Mouse (Mus musculus): ENCODE results near the gene Acvr2b. TPM values are rescaled to one million over a fixed set of nuclear protein-coding genes. Genes with fewer than 3 reads are reported as not detected.

The Acvr2b gene
- polyA plus RNA-seq, 2 experiments: 7.9 to 18.9 TPM

GRCm38 (mm10) chr9:119425217-119425975 is 23.5 kb downstream of the Acvr2b start:
- ATAC-seq (ENCODE audit: low FRiP score, low read depth) (peak; percentile 87), DNase-seq (ENCODE audit: low spot score) (peak; percentile 78)
- Histone ChIP-seq H3K4me3 (replicated peaks; ENCODE audit: low read length) (no peak overlapping the region), H3K4me1 (ENCODE audit: control insufficient read depth, insufficient read depth, low read length) (peaks cover 37% of the 10 kb centered on the region), H3K9ac (ENCODE audit: low read depth, low read length, severe bottlenecking) (0 out of 2 replicates have a peak overlapping the region, but pooled peaks have one; percentile 12), H3K36me3 (ENCODE audit: control insufficient read depth, insufficient read depth, low read length) (peaks cover 25% of the 10 kb centered on the region), H3K27ac (replicated peaks; ENCODE audit: low read depth, low read length) (0 out of 2 replicates have a peak overlapping the region, but pooled peaks have one; percentile 38), H3K27me3 (ENCODE audit: control insufficient read depth, insufficient read depth, low read length) (no peaks in the 10 kb centered on the region), H3K4me2 (replicated peaks; ENCODE audit: low read depth, low read length, severe bottlenecking) (0 out of 2 replicates have a peak overlapping the region, but pooled peaks have one; percentile 15), H3K9me3 (ENCODE audit: control insufficient read depth, low read length) (no peaks in the 10 kb centered on the region)
- WGBS: 27% methylated on average over 5 of the region's 7 CpGs
- TF ChIP-seq POLR2A (IDR thresholded peaks at IDR 0.05; ENCODE audit: borderline replicate concordance, extremely low read depth, insufficient read depth, insufficient read length): no peak

- no peak overlapping the region for H3K27ac ChIP-seq (replicated peaks; ENCODE audit: low read depth, low read length)
These were observed 24.1 kb downstream of the Acvr2b start for GRCm38 (mm10) chr9:119425976-119426415.

GRCm38 (mm10) chr9:119426483-119426882 is 24.6 kb downstream of the Acvr2b start:
- Histone ChIP-seq H3K4me3 (replicated peaks; ENCODE audit: low read length) (no peak overlapping the region), H3K9ac (ENCODE audit: low read depth, low read length, severe bottlenecking) (no peak overlapping the region), H3K27ac (replicated peaks; ENCODE audit: low read depth, low read length) (no peak overlapping the region), H3K4me2 (replicated peaks; ENCODE audit: low read depth, low read length, severe bottlenecking) (no peak overlapping the region), H3K27me3 (ENCODE audit: control insufficient read depth, insufficient read depth, low read length) (no peaks in the 10 kb centered on the region), H3K36me3 (ENCODE audit: control insufficient read depth, insufficient read depth, low read length) (peaks cover 33% of the 10 kb centered on the region), H3K9me3 (ENCODE audit: control insufficient read depth, low read length) (no peaks in the 10 kb centered on the region), H3K4me1 (ENCODE audit: control insufficient read depth, insufficient read depth, low read length) (peaks cover 34% of the 10 kb centered on the region)
- TF ChIP-seq POLR2A (IDR thresholded peaks at IDR 0.05; ENCODE audit: borderline replicate concordance, extremely low read depth, insufficient read depth, insufficient read length): no peak
- no peak for ATAC-seq (ENCODE audit: low FRiP score, low read depth)
- DNase-seq (ENCODE audit: low spot score): no peak
- 53% methylated on average over 7 of the region's 7 CpGs for WGBS

More at GRCm38 (mm10) chr9:119425976-119426415, 24.1 kb downstream of the Acvr2b start:
- no peak for ATAC-seq (ENCODE audit: low FRiP score, low read depth)
- H3K4me2 ChIP-seq (replicated peaks; ENCODE audit: low read depth, low read length, severe bottlenecking): no peak overlapping the region
- H3K4me3 ChIP-seq (replicated peaks; ENCODE audit: low read length): no peak overlapping the region
- TF ChIP-seq POLR2A (IDR thresholded peaks at IDR 0.05; ENCODE audit: borderline replicate concordance, extremely low read depth, insufficient read depth, insufficient read length): no peak
- no peak overlapping the region for H3K9ac ChIP-seq (ENCODE audit: low read depth, low read length, severe bottlenecking)
- H3K36me3 ChIP-seq (ENCODE audit: control insufficient read depth, insufficient read depth, low read length): peaks cover 28% of the 10 kb centered on the region
- DNase-seq (ENCODE audit: low spot score): no peak
- H3K27me3 ChIP-seq (ENCODE audit: control insufficient read depth, insufficient read depth, low read length): no peaks in the 10 kb centered on the region
- peaks cover 34% of the 10 kb centered on the region for H3K4me1 ChIP-seq (ENCODE audit: control insufficient read depth, insufficient read depth, low read length)
- 84% methylated on average over 13 of the region's 13 CpGs for WGBS
- H3K9me3 ChIP-seq (ENCODE audit: control insufficient read depth, low read length): no peaks in the 10 kb centered on the region

GRCm38 (mm10) chr9:119430311-119430710 is 28.4 kb downstream of the Acvr2b start:
- no peak overlapping the region for H3K9ac ChIP-seq (ENCODE audit: low read depth, low read length, severe bottlenecking)
- no peak overlapping the region for H3K4me3 ChIP-seq (replicated peaks; ENCODE audit: low read length)
- H3K36me3 ChIP-seq (ENCODE audit: control insufficient read depth, insufficient read depth, low read length): peaks cover 66% of the 10 kb centered on the region
- H3K27ac ChIP-seq (replicated peaks; ENCODE audit: low read depth, low read length): no peak overlapping the region
- H3K4me2 ChIP-seq (replicated peaks; ENCODE audit: low read depth, low read length, severe bottlenecking): no peak overlapping the region
- peaks cover 15% of the 10 kb centered on the region for H3K4me1 ChIP-seq (ENCODE audit: control insufficient read depth, insufficient read depth, low read length)
- DNase-seq (ENCODE audit: low spot score): peak; percentile 75
- 56% methylated on average over 7 of the region's 7 CpGs for WGBS
- H3K9me3 ChIP-seq (ENCODE audit: control insufficient read depth, low read length): no peaks in the 10 kb centered on the region
- ATAC-seq (ENCODE audit: low FRiP score, low read depth): peak; percentile 67
- no peak for TF ChIP-seq POLR2A (IDR thresholded peaks at IDR 0.05; ENCODE audit: borderline replicate concordance, extremely low read depth, insufficient read depth, insufficient read length)
- no peaks in the 10 kb centered on the region for H3K27me3 ChIP-seq (ENCODE audit: control insufficient read depth, insufficient read depth, low read length)

- peaks cover 77% of the 10 kb centered on the region for H3K36me3 ChIP-seq (ENCODE audit: control insufficient read depth, insufficient read depth, low read length)
- ATAC-seq (ENCODE audit: low FRiP score, low read depth) (no peak), DNase-seq (ENCODE audit: low spot score) (no peak)
- H3K4me3 ChIP-seq (replicated peaks; ENCODE audit: low read length): no peak overlapping the region
- no peaks in the 10 kb centered on the region for H3K27me3 ChIP-seq (ENCODE audit: control insufficient read depth, insufficient read depth, low read length)
- H3K4me1 ChIP-seq (ENCODE audit: control insufficient read depth, insufficient read depth, low read length): no peaks in the 10 kb centered on the region
- TF ChIP-seq POLR2A (IDR thresholded peaks at IDR 0.05; ENCODE audit: borderline replicate concordance, extremely low read depth, insufficient read depth, insufficient read length): no peak
- H3K9ac ChIP-seq (ENCODE audit: low read depth, low read length, severe bottlenecking): no peak overlapping the region
- no peaks in the 10 kb centered on the region for H3K9me3 ChIP-seq (ENCODE audit: control insufficient read depth, low read length)
- WGBS: 76% methylated on average over 2 of the region's 2 CpGs
- no peak overlapping the region for H3K27ac ChIP-seq (replicated peaks; ENCODE audit: low read depth, low read length)
- no peak overlapping the region for H3K4me2 ChIP-seq (replicated peaks; ENCODE audit: low read depth, low read length, severe bottlenecking)
These were observed 33.9 kb downstream of the Acvr2b start for GRCm38 (mm10) chr9:119435855-119436254.
